Mouse (Mus musculus) spleen, adult 2 months (tissue): ENCODE data around the gene Sft2d2. TPM values are rescaled to one million over a fixed set of nuclear protein-coding genes. Genes with fewer than 3 reads are reported as not detected.

Source experiments
- DNase-seq, 2 experiments: peaks; one replicate each; pipeline versions ENCODE4 v3.0.0 to v3.0.0-alpha.2; 2012 to 2021; ENCODE audit warnings: low spot score in 2 of 2, low read depth in 1 of 2
- H3K27ac ChIP-seq: fragments of 200-500 bp; 2 replicates; pipeline ENCODE4 v1.5.1; 2012; ENCODE audit warnings: low read length, inconsistent platforms; ENCODE audit not compliant: insufficient read depth
- H3K27me3 ChIP-seq: fragments of 200-500 bp; 2 replicates; pipeline ENCODE4 v1.6.1; 2012; ENCODE audit warnings: mild to moderate bottlenecking, moderate library complexity, low read length, inconsistent platforms; ENCODE audit not compliant: control insufficient read depth, insufficient read depth
- H3K36me3 ChIP-seq: fragments of 200-500 bp; 2 replicates; pipeline ENCODE4 v1.6.1; 2012; ENCODE audit warnings: mild to moderate bottlenecking, low read length, inconsistent platforms; ENCODE audit not compliant: control insufficient read depth, insufficient read depth
- H3K4me1 ChIP-seq: fragments of 200-500 bp; 2 replicates; pipeline ENCODE4 v1.6.1; 2011; ENCODE audit warnings: inconsistent platforms; ENCODE audit not compliant: control insufficient read depth, insufficient read depth, insufficient read length
- H3K4me3 ChIP-seq: fragments of 200-500 bp; 2 replicates; pipeline ENCODE4 v1.5.1; 2011; ENCODE audit warnings: mild to moderate bottlenecking, inconsistent platforms; ENCODE audit not compliant: insufficient read depth, insufficient read length; ENCODE audit errors: extremely low read depth
- CTCF ChIP-seq: fragments of 200-500 bp; IDR thresholded peaks from 2 replicates; pipeline ENCODE4 v1.5.1; 2011; ENCODE audit warnings: mild to moderate bottlenecking, inconsistent platforms; ENCODE audit not compliant: insufficient read depth, insufficient read length, insufficient replicate concordance; ENCODE audit errors: extremely low read depth
- POLR2A ChIP-seq: fragments of 200-500 bp; IDR thresholded peaks from 2 replicates; pipeline ENCODE4 v1.6.1; 2011; ENCODE audit warnings: low read depth, low read length, inconsistent platforms
- WGBS: fragments of 180-500 bp; shearing (Covaris S2); methylation state at CpG from one replicate; pipeline ENCODE4 v1.1.7; 2018; 5-methylcytosine and 5-hydroxymethylcytosine counted together
- polyA plus RNA-seq: library from polyadenylated mRNA; depleted of rRNA; stranded (reverse); fragments of >200 nt; gene quantifications from 2 replicates; pipeline ENCODE4 v1.2.3, GENCODE M21; 2012

Sft2d2 gene
- polyA plus RNA-seq, 1 experiment, result 34.5 TPM

DNA sequence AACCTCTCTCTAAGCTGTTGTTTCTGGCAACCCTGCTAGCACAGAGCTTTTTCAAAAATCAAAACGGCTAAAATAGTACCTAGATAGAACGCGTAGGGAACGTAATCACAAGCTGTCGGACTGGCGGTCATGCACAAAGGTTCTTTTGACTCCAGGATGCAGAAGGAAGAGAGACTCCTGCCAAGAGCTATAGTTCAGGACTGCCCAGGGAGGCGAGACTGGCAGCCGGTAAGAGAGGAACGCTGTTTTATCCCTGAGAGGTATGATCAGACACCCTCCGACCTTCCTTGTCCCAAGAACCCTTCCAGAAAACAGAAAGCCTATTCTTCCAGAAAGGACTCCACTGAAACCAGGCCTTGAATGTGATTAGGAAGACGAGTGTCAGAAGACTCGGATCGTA, 2.6 kb downstream of the Sft2d2 start:
- 82% methylated on average over 13 of the region's 13 CpGs for whole genome bisulfite sequencing
- Histone ChIP-seq H3K27me3 (no peaks in the 10 kb centered on the region), H3K27ac (no peak overlapping the region), H3K4me1 (peaks cover 10% of the 10 kb centered on the region; the same call in 1 of the 2 replicates), H3K4me3 (no peak overlapping the region), H3K36me3 (0 out of 2 replicates have a peak, but pooled peaks cover 1% of the 10 kb centered on the region)
- TF ChIP-seq CTCF (no peak), POLR2A (no peak)
- DNase-seq, result no peak

DNA sequence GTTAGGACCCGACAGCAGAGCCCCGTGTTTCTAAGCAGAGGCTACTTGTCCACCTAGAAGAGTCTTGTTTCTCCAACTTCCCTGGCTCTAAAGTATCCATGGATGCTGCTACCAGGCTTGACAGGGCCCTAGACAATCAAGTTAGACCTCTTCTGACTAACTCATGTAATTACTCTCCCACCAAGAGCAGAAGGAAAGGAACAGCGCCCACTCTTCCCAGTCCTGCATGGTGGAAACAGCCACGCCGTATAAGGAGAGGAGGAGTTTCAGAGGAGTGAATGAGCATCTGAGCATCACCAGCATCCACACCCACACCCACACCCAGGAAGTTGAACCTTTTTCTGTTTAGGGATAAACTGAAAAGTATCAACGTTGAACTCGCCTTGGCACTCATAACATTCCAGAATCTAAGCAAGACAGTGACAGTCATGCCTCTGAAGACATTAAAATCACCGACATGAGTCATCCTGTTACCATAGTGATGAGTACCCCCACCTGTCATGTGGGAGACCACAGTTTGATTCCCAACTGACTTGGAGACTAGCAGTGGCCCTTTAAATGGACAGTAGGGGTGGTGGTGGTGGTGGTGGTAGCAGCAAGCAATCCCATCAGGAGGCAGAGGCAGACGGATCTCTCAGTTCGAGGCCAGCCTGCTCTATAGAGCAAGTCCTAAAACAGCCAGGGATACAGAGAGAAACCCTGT, 3.5 kb downstream of the Sft2d2 start:
- 0 out of 2 replicates have a peak, but pooled peaks cover 1% of the 10 kb centered on the region for H3K36me3 ChIP-seq
- H3K4me1 ChIP-seq, result peaks cover 10% of the 10 kb centered on the region; the same call in 1 of the 2 replicates
- no peak for TF ChIP-seq POLR2A
- no peak for TF ChIP-seq CTCF

DNA sequence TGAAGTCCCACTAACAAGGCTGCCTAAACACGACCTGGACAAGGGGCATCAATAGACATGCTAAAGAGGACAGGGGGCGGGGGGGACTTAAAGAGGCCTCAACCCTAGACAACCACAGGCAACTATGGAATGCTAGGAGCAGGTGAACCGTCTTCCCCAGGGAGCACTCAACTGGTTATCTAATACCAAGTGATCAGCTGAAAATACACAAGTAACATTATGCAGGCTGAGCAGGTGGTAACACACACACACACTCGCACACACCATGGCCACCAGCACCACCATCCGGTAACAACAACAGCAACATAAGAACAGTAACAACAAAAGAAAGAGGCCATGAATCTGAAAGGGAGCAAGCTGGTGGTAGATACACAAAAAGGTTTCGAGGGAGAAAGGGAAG, 4.2 kb downstream of the Sft2d2 start:
- DNase-seq, result no peak
- H3K27ac ChIP-seq, result no peak overlapping the region
- H3K27me3 ChIP-seq, result no peaks in the 10 kb centered on the region
- H3K4me1 ChIP-seq, result peaks cover 10% of the 10 kb centered on the region; the same call in 1 of the 2 replicates
- 91% methylated on average over 6 of the region's 6 CpGs for WGBS
- H3K36me3 ChIP-seq, result 0 out of 2 replicates have a peak, but pooled peaks cover 1% of the 10 kb centered on the region
- TF ChIP-seq CTCF (no peak), POLR2A (no peak)
- no peak overlapping the region for H3K4me3 ChIP-seq

More for the DNA sequence above, 3.5 kb downstream of the Sft2d2 start:
- H3K27ac ChIP-seq, result no peak overlapping the region
- no peak for DNase-seq
- no peaks in the 10 kb centered on the region for H3K27me3 ChIP-seq
- no peak overlapping the region for H3K4me3 ChIP-seq
- WGBS, result 86% methylated on average over 10 of the region's 10 CpGs

DNA sequence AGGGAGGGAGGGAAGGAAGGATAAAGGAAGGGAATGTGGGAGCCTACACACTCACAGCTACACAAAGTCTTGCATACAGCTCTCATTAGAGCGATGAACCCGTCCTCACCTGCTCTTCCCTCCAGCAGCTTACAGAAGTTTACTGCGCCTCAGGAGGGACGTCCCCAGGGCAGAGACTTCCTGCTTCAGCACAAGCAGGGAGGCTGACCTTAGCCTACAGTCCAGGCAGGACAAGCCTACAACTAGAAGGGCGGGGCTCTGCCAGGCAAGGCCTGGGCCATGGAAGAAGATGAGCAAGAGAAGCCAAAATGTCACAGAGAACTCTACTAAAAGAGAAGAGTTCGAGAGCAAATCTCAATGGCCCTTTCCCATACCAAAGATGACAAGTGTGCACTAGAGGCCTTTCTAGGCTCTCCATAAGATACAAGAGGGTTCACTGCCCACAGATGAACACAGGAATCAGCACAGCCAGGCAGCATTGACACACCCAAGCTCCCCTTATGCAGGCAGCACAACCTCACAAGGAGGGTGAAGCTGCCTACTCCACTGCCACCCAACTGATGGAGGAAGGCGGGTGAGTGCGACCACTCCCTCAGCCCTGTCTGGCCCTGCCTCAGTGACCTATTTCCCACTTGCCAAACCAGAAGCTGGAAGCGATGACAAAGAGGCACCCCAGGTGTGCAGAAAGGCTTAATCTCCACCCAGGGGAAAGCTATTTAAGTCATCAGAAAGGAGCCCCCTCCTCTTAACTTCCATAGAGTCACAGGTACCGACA, 5.2 kb downstream of the Sft2d2 start:
- TF ChIP-seq POLR2A, result no peak
- peaks cover 10% of the 10 kb centered on the region; the same call in 1 of the 2 replicates for H3K4me1 ChIP-seq

DNA sequence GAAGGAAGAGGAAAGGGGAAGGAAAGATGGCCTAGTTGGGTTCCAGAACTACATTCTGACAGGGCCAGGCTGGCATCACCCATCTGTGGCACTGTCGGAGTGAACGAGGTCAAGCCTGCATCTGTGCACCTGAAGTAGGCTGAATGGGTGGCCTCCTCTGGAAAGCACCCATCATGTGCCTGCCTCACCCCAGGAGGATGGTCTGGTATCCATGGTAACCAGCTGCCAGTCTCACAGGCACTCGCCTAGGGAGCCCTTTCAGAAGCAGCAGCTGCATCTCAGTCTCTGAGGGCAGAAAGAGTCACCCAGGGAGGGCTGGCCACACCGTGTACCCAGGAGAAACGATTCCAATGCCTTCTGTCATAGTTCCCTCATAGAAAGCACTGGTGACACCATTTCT, 6.9 kb downstream of the Sft2d2 start:
- DNase-seq, result no peak
- no peak for TF ChIP-seq CTCF
- TF ChIP-seq POLR2A, result no peak
- Histone ChIP-seq H3K4me1 (peaks cover 7% of the 10 kb centered on the region; the same call in 1 of the 2 replicates), H3K36me3 (peaks cover 18% of the 10 kb centered on the region), H3K27me3 (no peaks in the 10 kb centered on the region), H3K27ac (no peak overlapping the region), H3K4me3 (no peak overlapping the region)
- WGBS, result 54% methylated on average over 5 of the region's 5 CpGs

More for the DNA sequence above, 5.2 kb downstream of the Sft2d2 start:
- H3K36me3 ChIP-seq, result peaks cover 7% of the 10 kb centered on the region; the same call in 1 of the 2 replicates
- peak overlapping the region; percentile 34; the same call in 1 of the 2 replicates for H3K27ac ChIP-seq
- 57% methylated on average over 10 of the region's 10 CpGs for WGBS
- no peak overlapping the region for H3K4me3 ChIP-seq
- peak in 1 of 2 experiments; percentile 34 for DNase-seq
- H3K27me3 ChIP-seq, result no peaks in the 10 kb centered on the region

DNA sequence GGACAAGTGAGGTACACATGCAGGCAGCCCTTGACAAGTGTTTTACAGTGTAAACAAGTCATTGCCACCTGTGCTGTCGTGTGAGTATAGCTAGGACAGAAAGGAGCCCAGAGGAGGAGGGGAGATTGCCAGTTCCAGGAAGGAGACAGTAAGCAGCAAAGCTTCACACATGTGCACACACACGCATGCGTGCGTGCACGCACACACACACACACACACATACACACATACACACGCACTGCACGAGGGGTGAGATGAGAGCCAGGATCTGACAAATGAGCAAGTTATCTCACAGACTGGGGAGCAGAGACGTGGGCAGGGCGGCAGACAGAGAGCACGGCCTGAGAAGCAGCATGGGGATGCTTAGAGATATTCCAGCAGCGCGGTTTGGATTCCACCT, 7.7 kb downstream of the Sft2d2 start:
- TF ChIP-seq POLR2A (no peak), CTCF (no peak)
- H3K27ac ChIP-seq, result no peak overlapping the region
- WGBS, result 93% methylated on average over 12 of the region's 12 CpGs
- peaks cover 23% of the 10 kb centered on the region for H3K36me3 ChIP-seq
- DNase-seq, result no peak
- H3K27me3 ChIP-seq, result no peaks in the 10 kb centered on the region
- no peak overlapping the region for H3K4me3 ChIP-seq
- H3K4me1 ChIP-seq, result peaks cover 5% of the 10 kb centered on the region; the same call in 1 of the 2 replicates

DNA sequence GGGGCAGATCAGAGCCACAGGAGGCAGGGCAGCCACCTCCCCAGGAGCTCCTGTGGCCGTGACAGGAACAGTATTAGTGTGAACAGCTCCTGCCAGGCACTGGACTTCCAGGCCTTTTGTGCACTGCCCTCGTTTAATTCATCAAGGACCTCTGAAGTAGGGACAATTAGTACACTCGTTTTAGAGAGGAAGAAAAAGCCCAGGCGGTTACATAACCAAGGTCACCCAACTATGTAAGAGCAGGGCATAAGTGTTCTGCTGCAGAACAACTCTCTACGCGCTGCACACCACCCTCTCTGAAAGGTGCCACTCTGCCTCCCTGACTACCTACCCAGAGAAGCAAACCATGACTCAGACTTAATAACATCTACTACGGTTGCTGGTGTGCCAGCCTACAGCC, 9.1 kb downstream of the Sft2d2 start:
- Histone ChIP-seq H3K27me3 (no peaks in the 10 kb centered on the region), H3K4me1 (peaks cover 5% of the 10 kb centered on the region; the same call in 1 of the 2 replicates), H3K4me3 (no peak overlapping the region), H3K36me3 (peaks cover 26% of the 10 kb centered on the region), H3K27ac (no peak overlapping the region)
- WGBS, result 80% methylated on average over 7 of the region's 7 CpGs
- TF ChIP-seq POLR2A, result no peak
- no peak for TF ChIP-seq CTCF
- no peak for DNase-seq
